In genomic region chr7:100582235-100582634, GRCm38 (mm10) we compare ENCODE assay signal across 8 mouse cellular contexts. TPM values are rescaled to one million over a fixed set of nuclear protein-coding genes. Genes with fewer than 3 reads are reported as not detected.
DNase-seq lines count a peak whose midpoint lies in the region; ATAC-seq and TF ChIP-seq lines count a peak whose summit lies in the region.

No protein-coding gene starts in this region.

- H3K36me3 ChIP-seq in forebrain, embryonic 10.5 days (replicated peaks), result no peaks in the 10 kb centered on the region
- H3K36me3 ChIP-seq in limb, embryonic 12.5 days, result no peaks in the 10 kb centered on the region

- H3K9me3 ChIP-seq in forebrain, embryonic 10.5 days, result no peaks in the 10 kb centered on the region
- no peaks in the 10 kb centered on the region for H3K9me3 ChIP-seq in limb, embryonic 12.5 days

- no peaks in the 10 kb centered on the region for H3K27me3 ChIP-seq in forebrain, embryonic 10.5 days (ENCODE audit: poor library complexity, severe bottlenecking)
- H3K27me3 ChIP-seq in limb, embryonic 12.5 days, result no peaks in the 10 kb centered on the region

- H3K4me2 ChIP-seq in limb, embryonic 12.5 days, result peak overlapping the region; percentile 72

- H3K9ac ChIP-seq in limb, embryonic 12.5 days (replicated peaks), result peak overlapping the region; percentile 82; the same call in 1 of the 2 replicates

- 32% methylated on average over 7 of the region's 7 CpGs for WGBS in lung, adult 2 months
- WGBS in forebrain, embryonic 10.5 days, result 42% methylated on average over 7 of the region's 7 CpGs
- WGBS in limb, embryonic 12.5 days, result 42% methylated on average over 7 of the region's 7 CpGs
- 33% methylated on average over 7 of the region's 7 CpGs for WGBS in olfactory bulb, adult 2 months

- no peak for TF ChIP-seq CTCF in lung, adult 2 months (IDR thresholded peaks at IDR 0.05; ENCODE audit: insufficient read depth, low read length)
- no peak for TF ChIP-seq CTCF in olfactory bulb, adult 2 months (IDR thresholded peaks at IDR 0.05; ENCODE audit: insufficient read depth, low read depth, low read length)

- peaks cover 3% of the 10 kb centered on the region; the same call in 1 of the 2 replicates for H3K4me1 ChIP-seq in lung, adult 2 months (ENCODE audit: control insufficient read depth, insufficient read depth, low read length)
- peaks cover 14% of the 10 kb centered on the region for H3K4me1 ChIP-seq in forebrain, embryonic 10.5 days
- peaks cover 3% of the 10 kb centered on the region; the same call in 1 of the 2 replicates for H3K4me1 ChIP-seq in limb, embryonic 12.5 days (replicated peaks)
- H3K4me1 ChIP-seq in olfactory bulb, adult 2 months (ENCODE audit: control insufficient read depth, insufficient read depth, low read length), result peaks cover 2% of the 10 kb centered on the region; the same call in 1 of the 2 replicates

- no peak overlapping the region for H3K27ac ChIP-seq in forebrain, embryonic 10.5 days
- H3K27ac ChIP-seq in limb, embryonic 12.5 days, result no peak overlapping the region
- H3K27ac ChIP-seq in olfactory bulb, adult 2 months (ENCODE audit: insufficient read depth, low read depth, low read length), result no peak overlapping the region

- TF ChIP-seq POLR2A in lung, adult 2 months (IDR thresholded peaks at IDR 0.05; ENCODE audit: borderline replicate concordance, extremely low read depth, low read depth, low read length), result no peak
- no peak for TF ChIP-seq POLR2A in olfactory bulb, adult 2 months (IDR thresholded peaks at IDR 0.05; ENCODE audit: insufficient read depth, low read depth, low read length)

- no peak for DNase-seq in lung, adult 2 months
- no peak for DNase-seq in lung, postnatal 10 days
- no peak for DNase-seq in forebrain, embryonic 10.5 days (ENCODE audit: extremely low spot score, low spot score)
- DNase-seq in left cerebral cortex, adult 18-20 months (ENCODE audit: low spot score in 2 of 2), result no peak
- DNase-seq in adrenal gland, postnatal 10 days, result no peak

- H3K4me3 ChIP-seq in lung, adult 2 months (replicated peaks; ENCODE audit: extremely low read depth, low read depth, low read length), result peak overlapping the region; percentile 99
- peak overlapping the region; percentile 66 for H3K4me3 ChIP-seq in forebrain, embryonic 10.5 days
- H3K4me3 ChIP-seq in limb, embryonic 12.5 days (replicated peaks), result peak overlapping the region; percentile 54
- peak overlapping the region; percentile 92; the same call in 1 of the 2 replicates for H3K4me3 ChIP-seq in olfactory bulb, adult 2 months (ENCODE audit: insufficient read depth, low read depth, low read length)

- ATAC-seq in limb, embryonic 12.5 days (ENCODE audit: insufficient number of reproducible peaks, insufficient read depth, low FRiP score, low TSS enrichment, low read depth), result no peak
- ATAC-seq in inflammation-experienced regulatory T-cells, adult 6 months, result no peak

RNA-seq across cellular contexts. Expression of gene Rab6a, which starts 25.0 kb away (rescaled TPM):
- 30.3 and 42.9 TPM in 2 replicates for polyA plus RNA-seq in lung, adult 2 months (2012; rRNA removed)
- 83.8 and 83.9 TPM in 2 replicates for polyA plus RNA-seq in forebrain, embryonic 10.5 days (2016; fragmentation: Nextera tagmentation; extraction: Ambion mirVana)
- 107 and 117 TPM in 2 replicates for polyA plus RNA-seq in limb, embryonic 12.5 days (2016; fragmentation: Nextera tagmentation; extraction: Ambion mirVana)
- not detected in 2 replicates for polyA plus RNA-seq in olfactory bulb, adult 2 months (2012; ENCODE audit: insufficient read depth, insufficient read length, low replicate concordance, missing spikeins)
- total RNA-seq in left cerebral cortex, adult 18-20 months (2021), result 100 to 1,000 TPM; 426 to 428 TPM
- 10 to 100 TPM; 12.0 to 13.4 (median 12.4) TPM for polyA plus RNA-seq in inflammation-experienced regulatory T-cells, adult 6 months (2017; shearing (Covaris generic))
- total RNA-seq in adrenal gland, postnatal 10 days (2021), result 10 to 100 TPM; 65.0 to 67.0 TPM

RNA-seq across cellular contexts. Expression of gene Mrpl48, which starts 25.9 kb away (rescaled TPM):
- 5.9 and 10.4 TPM in 2 replicates for polyA plus RNA-seq in lung, adult 2 months (2012; rRNA removed)
- 55.8 and 56.6 TPM in 2 replicates for polyA plus RNA-seq in forebrain, embryonic 10.5 days (2016; fragmentation: Nextera tagmentation; extraction: Ambion mirVana)
- polyA plus RNA-seq in limb, embryonic 12.5 days (2016; fragmentation: Nextera tagmentation; extraction: Ambion mirVana), result 59.5 and 66.2 TPM in 2 replicates
- polyA plus RNA-seq in olfactory bulb, adult 2 months (2012; ENCODE audit: insufficient read depth, insufficient read length, low replicate concordance, missing spikeins), result not detected in 2 replicates
- 10 to 100 TPM; 73.0 to 75.1 TPM for total RNA-seq in left cerebral cortex, adult 18-20 months (2021)
- polyA plus RNA-seq in inflammation-experienced regulatory T-cells, adult 6 months (2017; shearing (Covaris generic)), result 10 to 100 TPM; 62.3 to 77.2 (median 72.0) TPM
- 10 to 100 TPM; 62.5 to 73.7 TPM for total RNA-seq in adrenal gland, postnatal 10 days (2021)

RNA-seq across cellular contexts. Expression of gene Coa4, which starts 45.4 kb away (rescaled TPM):
- polyA plus RNA-seq in lung, adult 2 months (2012; rRNA removed), result 8.5 and 9.0 TPM in 2 replicates
- polyA plus RNA-seq in forebrain, embryonic 10.5 days (2016; fragmentation: Nextera tagmentation; extraction: Ambion mirVana), result 20.4 and 20.6 TPM in 2 replicates
- polyA plus RNA-seq in limb, embryonic 12.5 days (2016; fragmentation: Nextera tagmentation; extraction: Ambion mirVana), result 15.7 and 21.3 TPM in 2 replicates
- not detected in 2 replicates for polyA plus RNA-seq in olfactory bulb, adult 2 months (2012; ENCODE audit: insufficient read depth, insufficient read length, low replicate concordance, missing spikeins)
- total RNA-seq in left cerebral cortex, adult 18-20 months (2021), result 1 to 10 TPM; 6.6 to 7.3 TPM
- polyA plus RNA-seq in inflammation-experienced regulatory T-cells, adult 6 months (2017; shearing (Covaris generic)), result 10 to 100 TPM; 20.9 to 26.5 (median 23.5) TPM
- total RNA-seq in adrenal gland, postnatal 10 days (2021), result 10 to 100 TPM; 10.7 to 11.6 TPM
